Mouse (Mus musculus) cerebellum, adult 18-20 months (tissue): ENCODE results near the gene Dnah14.

Experiments
- DNase-seq, 2 experiments: peaks; one replicate each; pipeline ENCODE4 v3.0.0; 2021

The Dnah14 gene

GRCm38 (mm10) chr1:181793541-181793940 lies 217.2 kb downstream of the Dnah14 start:
- no peak for DNase-seq

- DNase-seq: no peak
Measured at GRCm38 (mm10) chr1:181799911-181800310, 223.6 kb downstream of the Dnah14 start.

- no peak for DNase-seq
Measured at GRCm38 (mm10) chr1:181800667-181801066, 224.3 kb downstream of the Dnah14 start.

- no peak for DNase-seq
Measured at GRCm38 (mm10) chr1:181811481-181812223, 235.3 kb downstream of the Dnah14 start.

GRCm38 (mm10) chr1:181826716-181827115 lies 250.4 kb downstream of the Dnah14 start:
- DNase-seq: no peak

GRCm38 (mm10) chr1:181828365-181828764 lies 252.0 kb downstream of the Dnah14 start:
- DNase-seq: no peak

GRCm38 (mm10) chr1:181832720-181833119 lies 256.4 kb downstream of the Dnah14 start:
- peak; percentile 64 to 81 for DNase-seq

- peak in 1 of 2 experiments; percentile 30 for DNase-seq
Measured at GRCm38 (mm10) chr1:181833143-181833542, 256.8 kb downstream of the Dnah14 start.

GRCm38 (mm10) chr1:181838111-181838510 lies 261.8 kb downstream of the Dnah14 start:
- DNase-seq: no peak

GRCm38 (mm10) chr1:181839746-181840366 lies 263.5 kb downstream of the Dnah14 start:
- no peak for DNase-seq

GRCm38 (mm10) chr1:181841396-181841795 lies 265.0 kb downstream of the Dnah14 start:
- DNase-seq: no peak

GRCm38 (mm10) chr1:181841864-181842672 lies 265.7 kb downstream of the Dnah14 start:
- peak; percentile 96 to 97 for DNase-seq

GRCm38 (mm10) chr1:181842781-181843180 lies 266.4 kb downstream of the Dnah14 start, which contains the start of gene Lbr:
TSS of gene Lbr (minus strand) at chr1:181843046.
- DNase-seq: peak; percentile 27 to 44

GRCm38 (mm10) chr1:181844874-181845547 lies 268.7 kb downstream of the Dnah14 start:
- DNase-seq: no peak

- no peak for DNase-seq
Measured at GRCm38 (mm10) chr1:181845767-181846166, 269.4 kb downstream of the Dnah14 start.

GRCm38 (mm10) chr1:181847396-181847795 lies 271.0 kb downstream of the Dnah14 start:
- DNase-seq: no peak

GRCm38 (mm10) chr1:181848210-181848609 lies 271.9 kb downstream of the Dnah14 start:
- no peak for DNase-seq

- no peak for DNase-seq
Measured at GRCm38 (mm10) chr1:181850441-181850840, 274.1 kb downstream of the Dnah14 start.

GRCm38 (mm10) chr1:181851521-181852310 lies 275.4 kb downstream of the Dnah14 start:
- DNase-seq: peak in 1 of 2 experiments; percentile 32

GRCm38 (mm10) chr1:181852466-181852865 lies 276.1 kb downstream of the Dnah14 start:
- no peak for DNase-seq

GRCm38 (mm10) chr1:181853081-181853736 lies 276.9 kb downstream of the Dnah14 start:
- DNase-seq: no peak
